Mouse (Mus musculus): ENCODE measurements around the gene Gm49383.
"Not testable (repeated sequence)": the region's sequence is repeated elsewhere in the genome, so short reads cannot be mapped to it uniquely, and the experiment has no call there.

The Gm49383 gene

DNA sequence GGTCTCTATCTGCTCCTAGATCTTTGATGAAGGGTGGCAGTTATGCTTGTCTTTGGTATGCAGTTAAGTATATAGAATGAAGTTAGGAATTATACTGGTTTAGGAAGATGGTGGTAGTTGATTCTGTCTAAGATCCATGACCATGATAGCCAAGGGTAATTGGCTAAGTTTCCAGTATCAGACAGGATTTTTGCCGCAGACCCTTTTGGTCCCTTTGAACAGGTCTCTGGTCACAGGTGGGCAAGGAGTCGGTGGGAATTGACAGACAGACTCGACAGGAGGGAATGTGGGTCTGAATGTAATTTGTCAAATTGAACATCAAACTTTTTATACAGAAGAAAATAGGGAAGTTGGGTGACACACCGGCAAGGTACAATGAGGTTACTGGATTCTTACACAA is 33.3 kb downstream of the Gm49383 start:
- DNase-seq, result not testable (repeated sequence)

- not testable (repeated sequence) for DNase-seq
Measured at GRCm38 (mm10) chr12:69160677-69161076, 36.2 kb downstream of the Gm49383 start.

- DNase-seq, result peak; percentile 63
Measured at GRCm38 (mm10) chr12:69159578-69159940, 37.3 kb downstream of the Gm49383 start.

- DNase-seq, result peak; percentile 99
Measured at GRCm38 (mm10) chr12:69158765-69159577, 37.9 kb downstream of the Gm49383 start, which contains the start of gene Rps29. TSS of gene Rps29 (minus strand) at chr12:69159186.

- no peak for DNase-seq
Measured at GRCm38 (mm10) chr12:69158366-69158764, 38.5 kb downstream of the Gm49383 start.

DNA sequence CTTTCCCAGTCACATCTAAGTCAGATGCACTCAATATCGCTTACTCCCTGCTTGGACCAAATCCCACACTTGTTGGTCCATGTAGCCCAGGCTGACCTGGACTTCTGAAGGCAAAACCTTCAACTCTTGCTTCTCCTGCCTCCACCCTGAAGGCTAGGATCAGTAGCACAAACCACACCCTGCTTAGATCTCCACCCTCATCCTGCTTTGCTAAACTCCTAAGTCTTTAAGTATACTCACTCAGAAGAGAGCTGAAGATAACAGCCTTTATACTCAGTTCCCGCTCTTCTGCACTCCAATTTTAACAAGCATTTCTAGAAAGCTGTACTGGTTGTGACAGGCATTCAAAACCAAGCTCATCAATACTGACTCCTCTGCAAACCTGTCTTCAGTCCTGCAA is 39.8 kb downstream of the Gm49383 start:
- DNase-seq, result no peak

DNA sequence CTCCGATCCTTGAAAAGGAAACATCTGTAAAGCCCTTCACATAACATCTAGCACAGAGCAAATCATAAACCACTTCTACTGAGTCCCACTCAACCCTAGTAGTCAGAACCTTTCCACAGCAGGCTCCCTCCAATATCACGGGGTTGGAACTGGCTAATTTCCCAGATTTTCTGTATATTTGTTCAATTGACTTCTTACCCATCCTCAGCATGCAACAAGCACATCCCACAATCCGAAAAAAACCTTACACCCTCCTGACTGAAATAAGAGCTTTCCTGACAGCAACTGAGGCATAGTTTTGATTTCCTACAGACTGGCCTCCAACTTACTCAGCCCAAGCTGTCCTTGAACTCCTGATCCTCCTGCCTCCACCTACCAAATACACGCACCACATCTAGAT is 40.5 kb downstream of the Gm49383 start:
- no peak for DNase-seq

DNA sequence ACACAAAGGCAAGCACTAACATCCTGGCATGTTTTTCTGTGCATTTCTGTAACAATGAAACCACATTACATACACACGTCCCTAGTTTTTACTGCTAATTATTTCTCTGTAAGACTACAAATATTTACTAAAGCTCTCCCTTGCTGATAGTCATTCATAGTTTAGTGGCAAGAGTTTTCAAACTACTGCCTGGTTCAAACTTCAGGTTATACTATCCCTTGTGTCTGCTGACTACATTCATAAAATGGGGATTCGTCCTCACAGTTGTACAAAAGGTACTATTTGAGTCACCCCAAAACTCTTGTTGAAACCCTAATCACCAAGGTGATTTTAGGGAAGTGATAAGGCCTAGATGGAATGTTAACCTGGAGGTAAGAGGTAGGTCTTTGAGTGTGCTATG is 41.0 kb downstream of the Gm49383 start:
- DNase-seq, result no peak

- DNase-seq, result no peak
Measured at GRCm38 (mm10) chr12:69150049-69150448, 46.9 kb downstream of the Gm49383 start.

DNA sequence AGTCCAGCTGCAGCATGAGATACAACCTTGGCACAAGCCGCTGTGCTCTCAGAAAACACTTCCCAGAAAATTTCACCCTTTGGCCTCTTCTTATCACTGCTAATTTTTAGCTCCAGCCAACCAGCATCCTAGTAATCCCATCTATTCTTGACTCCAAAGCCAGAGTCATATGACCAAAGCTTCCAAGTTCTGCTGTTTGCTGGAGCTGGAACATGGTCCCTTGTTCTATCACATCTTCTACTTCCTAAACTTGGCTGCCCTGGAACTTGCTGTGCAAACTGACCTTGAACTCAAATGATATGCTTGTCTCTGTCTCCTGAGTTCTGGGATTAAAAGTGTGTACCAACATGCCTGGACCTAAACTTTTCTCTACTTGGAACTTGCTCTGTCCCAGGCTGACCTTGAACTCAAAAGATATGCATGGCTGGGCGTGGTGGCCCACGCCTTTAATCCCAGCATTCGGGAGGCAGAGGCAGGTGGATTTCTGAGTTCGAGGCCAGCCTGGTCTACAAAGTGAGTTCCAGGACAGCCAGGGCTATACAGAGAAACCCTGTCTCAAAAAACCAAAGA is 49.7 kb downstream of the Gm49383 start:
- no peak for DNase-seq

DNA sequence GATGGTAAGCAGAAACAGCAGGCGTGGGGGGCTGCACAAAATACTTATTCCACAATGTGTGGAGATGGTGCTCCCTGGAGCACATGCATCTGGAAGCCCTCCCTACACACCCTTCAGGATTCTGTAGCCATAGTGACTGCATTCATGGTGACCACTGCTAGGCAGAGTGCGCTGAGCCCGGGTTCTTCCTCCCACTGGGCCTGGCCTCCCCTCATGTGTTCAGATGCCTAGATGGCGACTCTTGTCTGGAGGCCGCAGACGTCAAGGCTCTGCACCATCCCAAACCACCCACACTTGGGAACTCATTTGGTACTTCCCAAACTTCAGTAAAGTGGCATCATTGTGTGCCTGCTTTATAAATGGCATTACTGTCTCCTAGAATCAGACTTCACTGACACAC is 53.4 kb downstream of the Gm49383 start:
- DNase-seq, result no peak

DNA sequence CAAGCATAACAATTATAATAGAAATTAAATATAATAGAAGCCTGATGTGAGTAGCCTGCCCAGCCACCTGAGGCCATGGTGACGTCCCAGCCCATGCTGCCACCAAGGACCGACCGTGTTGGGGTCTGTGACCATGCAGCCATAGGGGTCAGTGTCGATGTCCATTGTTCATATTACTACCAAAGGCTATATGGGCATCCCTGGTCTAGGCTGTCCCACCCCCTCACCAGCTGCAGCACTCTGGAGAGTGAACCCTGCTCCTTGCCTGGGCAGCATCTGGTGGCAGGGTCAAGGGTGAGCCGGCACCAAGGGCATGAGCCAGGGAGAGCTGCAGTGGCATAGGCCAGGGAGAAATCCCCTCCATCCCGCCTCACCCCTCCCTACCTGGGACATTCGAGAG is 57.1 kb downstream of the Gm49383 start:
- DNase-seq, result no peak

- DNase-seq, result no peak
Measured at GRCm38 (mm10) chr12:69139201-69139600, 57.7 kb downstream of the Gm49383 start.
